Mouse (Mus musculus): ENCODE measurements around the gene Cox10.

DNA sequence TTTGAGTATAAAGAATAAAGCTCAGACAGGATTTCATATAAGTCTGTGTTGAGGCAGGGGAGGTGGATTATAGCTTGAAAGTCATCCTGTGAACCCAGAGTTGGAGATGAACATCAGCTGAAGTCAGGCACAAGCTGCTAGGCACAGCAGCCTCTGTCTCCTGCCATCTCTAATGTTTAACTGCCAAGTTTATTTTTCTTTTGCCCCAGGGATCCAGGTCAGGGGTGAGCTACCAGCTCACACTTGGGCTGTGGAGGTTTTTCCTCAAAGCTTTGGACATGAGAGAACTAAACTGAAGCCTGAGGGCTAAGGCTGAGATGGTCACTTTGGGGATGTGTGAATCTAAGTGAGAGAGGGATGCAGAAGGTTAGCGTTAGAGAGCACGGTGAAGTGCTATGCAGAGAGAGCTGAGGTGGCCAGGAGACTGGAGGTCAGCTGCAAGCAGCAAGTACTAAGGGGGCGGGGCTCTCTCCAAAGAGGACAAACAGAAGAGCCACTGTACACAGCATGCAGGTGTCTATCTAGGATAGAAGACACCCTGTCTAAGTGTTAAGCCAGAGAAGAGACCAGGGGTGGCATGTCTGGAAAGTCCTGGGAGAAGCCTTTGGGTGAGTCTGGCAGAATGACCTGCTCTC lies 91.1 kb downstream of the Cox10 start:
- TF ChIP-seq CTCF (IDR thresholded peaks at IDR 0.05; ENCODE audit: control insufficient read depth, insufficient read depth, low read length): no peak
- no peak for TF ChIP-seq POLR2A (IDR thresholded peaks at IDR 0.05; ENCODE audit: borderline replicate concordance, control insufficient read depth, low read depth, low read length)
